Mouse (Mus musculus) gastrocnemius, adult 2 months (tissue): ENCODE results near the gene Ifna6. TPM values are rescaled to one million over a fixed set of nuclear protein-coding genes. Genes with fewer than 3 reads are reported as not detected.
A peak's percentile ranks its signal among the peaks of the same experiment; 100 is the strongest.
"Not testable (repeated sequence)": the region's sequence is repeated elsewhere in the genome, so short reads cannot be mapped to it uniquely, and the experiment has no call there.

Source experiments
- DNase-seq: peaks from one replicate; pipeline ENCODE4 v3.0.0; 2022
- H3K27ac ChIP-seq: fragments of 200-600 bp; 2 replicates; pipeline ENCODE4 v1.8.1; 2022; ENCODE audit warnings: mild to moderate bottlenecking
- H3K4me3 ChIP-seq: fragments of 200-600 bp; 2 replicates; pipeline ENCODE4 v1.8.1; 2022; ENCODE audit warnings: mild to moderate bottlenecking, moderate library complexity
- CTCF ChIP-seq: fragments of 200-600 bp; IDR thresholded peaks from 2 replicates; pipeline ENCODE4 v1.8.1; 2022; ENCODE audit warnings: antibody characterized with exemption, mild to moderate bottlenecking, moderate library complexity
- intact Hi-C: fragments of 180-260 bp; cut with DNase I; formaldehyde crosslinking; loops from one replicate; pipeline ENCODE4 v1.15.1; 2025
- total RNA-seq, 2 experiments: library from RNA; stranded (reverse); gene quantifications; 2 replicates each; pipeline ENCODE4 v1.2.3; 2021

Ifna6 gene
- total RNA-seq, 2 experiments from 2014 or later, result not detected

GRCm38 (mm10) chr4:88805761-88806160 lies 21.5 kb upstream of the Ifna6 start:
- H3K27ac ChIP-seq, intact Hi-C loops: not testable (repeated sequence)
- DNase-seq, result peak; percentile 60
- TF ChIP-seq CTCF, result peak; percentile 30
- 0 out of 2 replicates have a peak overlapping the region, but pooled peaks have one; percentile 46 for H3K4me3 ChIP-seq

DNA sequence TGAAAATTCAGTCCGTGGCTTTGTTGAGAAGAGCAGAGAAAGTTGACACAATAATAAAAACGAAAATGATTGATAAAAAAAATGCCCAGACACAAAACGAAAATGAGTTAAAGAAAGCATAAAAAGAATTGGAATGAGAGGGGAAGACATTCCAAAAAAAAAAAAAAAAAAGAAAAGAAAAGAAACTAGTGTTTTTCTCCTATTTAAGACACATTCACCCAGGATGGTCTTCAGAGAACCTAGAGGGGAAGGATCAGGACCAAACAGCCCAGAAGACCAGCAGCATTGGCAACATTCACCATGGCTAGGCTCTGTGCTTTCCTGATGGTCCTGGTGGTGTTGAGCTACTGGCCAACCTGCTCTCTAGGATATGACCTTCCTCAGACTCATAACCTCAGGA lies 11.3 kb upstream of the Ifna6 start, which contains the start of gene Ifna7:
Gene Ifna7, plus strand, starts transcription at position 301 of the 400 bp plus-strand sequence.
- DNase-seq, result no peak
- no peak for TF ChIP-seq CTCF
- intact Hi-C loops, result no loop called here
- Histone ChIP-seq H3K27ac (no peak within 1 kb of the TSS), H3K4me3 (no peak within 1 kb of the TSS)

- no peak for TF ChIP-seq CTCF
- Histone ChIP-seq H3K4me3 (no peak within 1 kb of the TSS), H3K27ac (no peak within 1 kb of the TSS)
- intact Hi-C loops, result no loop called here
- no peak for DNase-seq
Measured at GRCm38 (mm10) chr4:88819659-88820058, 7.6 kb upstream of the Ifna6 start, which contains the start of gene Ifna11. Gene Ifna11, plus strand, starts transcription at chr4:88819959.

GRCm38 (mm10) chr4:88822995-88823394 lies 4.2 kb upstream of the Ifna6 start:
- no peak for DNase-seq
- intact Hi-C loops, result no loop called here
- Histone ChIP-seq H3K27ac (no peak overlapping the region), H3K4me3 (no peak overlapping the region)
- TF ChIP-seq CTCF, result peak; percentile 49

DNA sequence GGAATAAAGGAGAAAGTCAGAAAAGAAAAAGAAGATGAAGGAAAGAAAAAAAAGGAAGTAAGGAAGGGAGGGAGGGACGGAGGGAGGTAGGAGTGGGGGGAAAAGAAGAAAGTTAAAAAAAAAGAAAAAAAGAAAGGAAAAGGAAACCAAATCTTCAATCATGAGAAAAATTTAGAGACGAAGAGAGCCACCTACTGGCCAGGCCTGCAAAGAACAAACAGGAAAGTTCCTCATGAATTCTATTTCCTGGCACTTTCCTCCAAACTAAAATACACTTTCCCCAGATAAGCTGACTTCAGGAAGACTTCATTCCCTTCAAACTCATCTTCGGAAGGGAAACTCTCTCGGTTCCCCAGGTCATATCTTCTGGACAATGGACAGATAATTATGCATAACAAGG lies 3.3 kb downstream of the Ifna6 start:
- H3K27ac ChIP-seq, result no peak overlapping the region
- DNase-seq, result no peak
- intact Hi-C loops, result no loop called here
- TF ChIP-seq CTCF, result peak; percentile 57
- no peak overlapping the region for H3K4me3 ChIP-seq

DNA sequence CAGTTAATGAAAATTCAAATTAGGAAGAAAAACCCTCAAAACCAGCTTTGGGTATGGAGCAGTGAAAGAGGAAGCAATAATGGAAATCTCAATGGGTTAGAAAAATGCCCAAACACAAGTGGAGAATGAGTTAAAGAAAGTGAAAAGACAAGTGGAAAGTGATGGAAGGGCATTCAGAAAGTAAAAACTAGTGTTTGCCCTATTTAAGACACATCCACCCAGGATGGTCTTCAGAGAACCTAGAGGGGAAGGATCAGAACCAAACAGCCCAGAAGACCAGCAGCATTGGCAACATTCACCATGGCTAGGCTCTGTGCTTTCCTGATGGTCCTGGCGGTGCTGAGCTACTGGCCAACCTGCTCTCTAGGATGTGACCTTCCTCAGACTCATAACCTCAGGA lies 8.0 kb downstream of the Ifna6 start, which contains the start of gene Ifna5:
Gene Ifna5, plus strand, starts transcription at position 301 of the 400 bp plus-strand sequence.
- DNase-seq, intact Hi-C loops, H3K4me3 ChIP-seq, H3K27ac ChIP-seq: not testable (repeated sequence)

- Histone ChIP-seq H3K4me3 (no peak overlapping the region), H3K27ac (no peak overlapping the region)
- intact Hi-C loops, result no loop called here
- peak; percentile 57 for TF ChIP-seq CTCF
- no peak for DNase-seq
Measured at GRCm38 (mm10) chr4:88838828-88839227, 11.6 kb downstream of the Ifna6 start.

- TF ChIP-seq CTCF, result no peak
- intact Hi-C loops, result no loop called here
Measured at GRCm38 (mm10) chr4:88840058-88840457, 12.8 kb downstream of the Ifna6 start.

GRCm38 (mm10) chr4:88841438-88841911 lies 14.3 kb downstream of the Ifna6 start, which contains the start of gene Ifna4:
Gene Ifna4, plus strand, starts transcription at chr4:88841861.
- no peak for TF ChIP-seq CTCF
- intact Hi-C loops, result no loop called here
- H3K27ac ChIP-seq, result no peak within 1 kb of the TSS
- no peak within 1 kb of the TSS for H3K4me3 ChIP-seq
- no peak for DNase-seq

More at GRCm38 (mm10) chr4:88840058-88840457, 12.8 kb downstream of the Ifna6 start:
- DNase-seq, result no peak
- Histone ChIP-seq H3K4me3 (no peak overlapping the region), H3K27ac (no peak overlapping the region)

DNA sequence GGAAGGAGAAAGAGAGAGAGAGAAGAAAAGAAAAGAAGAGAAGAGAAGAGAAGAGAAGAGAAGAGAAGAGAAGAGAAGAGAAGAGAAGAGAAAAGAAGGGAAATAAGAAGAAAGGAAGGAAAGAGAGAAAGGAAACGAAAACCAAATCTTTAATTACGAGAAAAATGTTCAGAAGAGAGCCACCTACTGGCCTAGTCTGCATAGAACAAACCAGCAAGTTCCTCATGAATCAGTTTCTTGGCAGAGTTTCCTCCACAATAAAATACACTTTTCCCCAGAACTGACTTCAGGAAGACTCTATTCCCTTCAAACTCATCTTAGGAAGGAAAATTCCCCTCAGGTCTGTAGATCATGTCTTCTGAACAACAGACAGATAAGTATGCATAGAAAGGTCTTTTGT lies 18.1 kb downstream of the Ifna6 start:
- H3K27ac ChIP-seq, result no peak overlapping the region
- intact Hi-C loops, result no loop called here
- no peak overlapping the region for H3K4me3 ChIP-seq
- DNase-seq, result no peak
- TF ChIP-seq CTCF, result peak; percentile 11; the same call in 1 of the 2 replicates

- H3K4me3 ChIP-seq, result no peak within 1 kb of the TSS
- TF ChIP-seq CTCF, result no peak
- no peak within 1 kb of the TSS for H3K27ac ChIP-seq
- DNase-seq, result no peak
- intact Hi-C loops, result no loop called here
Measured at GRCm38 (mm10) chr4:88849698-88850097, 22.5 kb downstream of the Ifna6 start, which contains the start of gene Ifna1. Gene Ifna1, plus strand, starts transcription at chr4:88850087.

DNA sequence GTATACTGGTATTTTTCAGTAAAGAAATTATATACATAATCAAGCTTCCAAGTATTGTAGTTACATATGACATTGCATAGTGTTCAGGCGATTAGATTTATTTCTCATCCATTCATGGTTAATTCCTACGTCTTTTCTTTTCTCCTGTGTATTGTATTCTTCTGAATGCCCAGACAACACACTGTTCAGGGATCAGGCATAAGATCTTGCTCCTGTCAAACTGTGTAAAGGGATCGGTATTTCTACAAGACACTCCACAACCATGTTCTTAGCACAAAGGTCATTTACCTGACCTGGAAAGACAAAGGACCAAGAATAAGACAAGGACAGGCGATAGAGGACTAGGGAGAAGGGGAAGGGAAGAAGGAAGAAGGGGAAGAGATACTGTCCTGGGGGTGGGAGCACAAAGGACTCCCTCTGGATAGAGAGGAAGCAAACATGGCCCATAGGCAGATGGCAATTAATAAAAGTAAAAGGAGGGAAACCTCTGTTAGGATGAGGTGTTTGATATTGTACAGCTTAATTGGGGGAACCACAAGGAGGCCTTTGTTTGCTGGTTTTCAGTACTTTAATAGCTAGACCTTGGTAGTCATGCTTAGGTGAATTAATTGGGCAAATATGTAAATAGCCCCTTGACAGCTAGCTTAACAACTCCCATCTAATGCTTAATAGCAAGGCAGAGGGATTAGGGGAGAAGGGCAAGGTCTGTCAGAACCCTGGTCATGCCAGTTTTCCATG lies 24.0 kb downstream of the Ifna6 start:
- Histone ChIP-seq H3K27ac (no peak overlapping the region), H3K4me3 (no peak overlapping the region)
- intact Hi-C loops, result no loop called here
- TF ChIP-seq CTCF, result no peak
- DNase-seq, result no peak

DNA sequence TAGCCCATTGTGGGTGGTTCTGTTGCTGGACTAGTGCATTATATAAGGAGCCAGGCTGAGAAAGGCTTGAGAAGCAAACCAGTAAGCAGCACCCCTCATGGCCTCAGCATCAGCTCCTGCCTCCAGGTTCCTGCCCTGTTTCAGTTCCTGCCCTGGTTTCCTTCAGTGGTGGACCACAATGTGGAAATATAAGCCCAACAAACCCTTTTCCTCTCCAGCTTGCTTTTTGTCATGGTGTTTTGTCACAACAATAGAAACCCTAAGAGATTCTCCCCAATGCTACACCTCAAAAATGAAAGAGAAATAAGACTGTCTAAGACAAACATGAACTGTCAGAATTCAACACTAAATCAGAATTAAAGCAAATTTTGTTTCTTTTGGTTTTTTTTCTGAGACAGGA lies 32.0 kb downstream of the Ifna6 start:
- Histone ChIP-seq H3K4me3 (no peak overlapping the region), H3K27ac (no peak overlapping the region)
- DNase-seq, result no peak
- intact Hi-C loops, result no loop called here
- TF ChIP-seq CTCF, result no peak
